Mouse (Mus musculus): ENCODE data around the gene Lrrc4. TPM values are rescaled to one million over a fixed set of nuclear protein-coding genes. Genes with fewer than 3 reads are reported as not detected.

The Lrrc4 gene
- polyA plus RNA-seq, 1 experiment from 2014 or later, result 0.85 TPM

- peaks cover 7% of the 10 kb centered on the region; the same call in 1 of the 2 replicates for H3K4me1 ChIP-seq (replicated peaks; ENCODE audit: control insufficient read depth, insufficient read depth, low read length)
- no peaks in the 10 kb centered on the region for H3K9me3 ChIP-seq (ENCODE audit: control insufficient read depth, low read length)
- no peak overlapping the region for H3K9ac ChIP-seq (ENCODE audit: low read length)
- H3K27ac ChIP-seq (ENCODE audit: low read depth), result no peak overlapping the region
- H3K4me2 ChIP-seq (ENCODE audit: low read length), result no peak overlapping the region
- 0 out of 2 replicates have a peak, but pooled peaks cover 3% of the 10 kb centered on the region for H3K36me3 ChIP-seq (ENCODE audit: control insufficient read depth, insufficient read depth, low read length)
- peaks cover 21% of the 10 kb centered on the region for H3K27me3 ChIP-seq (replicated peaks; ENCODE audit: control insufficient read depth, insufficient read depth, low read length)
- no peak overlapping the region for H3K4me3 ChIP-seq (ENCODE audit: low read depth, low read length)
- ATAC-seq (replicated peaks; ENCODE audit: low FRiP score, low TSS enrichment, low read depth) (no peak), DNase-seq (ENCODE audit: low spot score) (no peak)
- WGBS, result 72% methylated on average over 9 of the region's 9 CpGs
Measured at GRCm38 (mm10) chr6:28826689-28827389, 4.7 kb downstream of the Lrrc4 start.

DNA sequence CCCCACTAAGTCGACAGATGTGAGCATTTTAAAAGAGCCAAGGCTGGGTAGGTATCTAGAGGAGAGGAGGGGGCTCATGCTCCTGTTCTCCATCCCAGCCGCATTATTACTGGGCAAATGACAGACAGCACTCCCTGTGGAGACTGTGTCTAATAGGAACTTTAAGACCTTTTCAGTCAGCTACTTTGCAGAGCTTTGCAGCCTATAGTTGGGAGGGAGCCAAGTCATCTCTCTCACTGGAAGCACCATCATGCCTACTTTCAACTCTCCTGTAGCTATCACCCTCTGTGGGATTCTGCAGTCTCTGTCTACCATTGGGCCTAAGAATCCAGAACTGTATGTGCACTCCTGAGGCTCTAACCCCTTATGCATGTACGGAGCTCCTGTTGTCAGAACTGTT, 5.7 kb downstream of the Lrrc4 start:
- Histone ChIP-seq H3K36me3 (ENCODE audit: control insufficient read depth, insufficient read depth, low read length) (0 out of 2 replicates have a peak, but pooled peaks cover 3% of the 10 kb centered on the region), H3K4me3 (ENCODE audit: low read depth, low read length) (no peak overlapping the region), H3K4me1 (replicated peaks; ENCODE audit: control insufficient read depth, insufficient read depth, low read length) (0 out of 2 replicates have a peak, but pooled peaks cover 4% of the 10 kb centered on the region), H3K9ac (ENCODE audit: low read length) (no peak overlapping the region), H3K4me2 (ENCODE audit: low read length) (no peak overlapping the region), H3K27me3 (replicated peaks; ENCODE audit: control insufficient read depth, insufficient read depth, low read length) (peaks cover 12% of the 10 kb centered on the region), H3K27ac (ENCODE audit: low read depth) (no peak overlapping the region), H3K9me3 (ENCODE audit: control insufficient read depth, low read length) (no peaks in the 10 kb centered on the region)
- DNase-seq (ENCODE audit: low spot score), result no peak
- no peak for ATAC-seq (replicated peaks; ENCODE audit: low FRiP score, low TSS enrichment, low read depth)
- WGBS, result 72% methylated on average over 3 of the region's 3 CpGs

GRCm38 (mm10) chr6:28823802-28824201, 7.7 kb downstream of the Lrrc4 start:
- Histone ChIP-seq H3K4me3 (ENCODE audit: low read depth, low read length) (no peak overlapping the region), H3K9me3 (ENCODE audit: control insufficient read depth, low read length) (no peaks in the 10 kb centered on the region), H3K27me3 (replicated peaks; ENCODE audit: control insufficient read depth, insufficient read depth, low read length) (no peaks in the 10 kb centered on the region), H3K9ac (ENCODE audit: low read length) (no peak overlapping the region), H3K4me2 (ENCODE audit: low read length) (no peak overlapping the region), H3K36me3 (ENCODE audit: control insufficient read depth, insufficient read depth, low read length) (no peaks in the 10 kb centered on the region), H3K4me1 (replicated peaks; ENCODE audit: control insufficient read depth, insufficient read depth, low read length) (peaks cover 15% of the 10 kb centered on the region), H3K27ac (ENCODE audit: low read depth) (no peak overlapping the region)
- no peak for DNase-seq (ENCODE audit: low spot score)
- 91% methylated on average over 5 of the region's 5 CpGs for WGBS
- no peak for ATAC-seq (replicated peaks; ENCODE audit: low FRiP score, low TSS enrichment, low read depth)

- no peaks in the 10 kb centered on the region for H3K36me3 ChIP-seq (ENCODE audit: control insufficient read depth, insufficient read depth, low read length)
- H3K4me1 ChIP-seq (replicated peaks; ENCODE audit: control insufficient read depth, insufficient read depth, low read length), result peaks cover 15% of the 10 kb centered on the region
- H3K4me3 ChIP-seq (ENCODE audit: low read depth, low read length), result no peak overlapping the region
- WGBS, result 89% methylated on average over 3 of the region's 3 CpGs
- DNase-seq (ENCODE audit: low spot score) (no peak), ATAC-seq (replicated peaks; ENCODE audit: low FRiP score, low TSS enrichment, low read depth) (no peak)
- no peak overlapping the region for H3K9ac ChIP-seq (ENCODE audit: low read length)
- no peaks in the 10 kb centered on the region for H3K9me3 ChIP-seq (ENCODE audit: control insufficient read depth, low read length)
- no peaks in the 10 kb centered on the region for H3K27me3 ChIP-seq (replicated peaks; ENCODE audit: control insufficient read depth, insufficient read depth, low read length)
- H3K4me2 ChIP-seq (ENCODE audit: low read length), result no peak overlapping the region
- no peak overlapping the region for H3K27ac ChIP-seq (ENCODE audit: low read depth)
Measured at GRCm38 (mm10) chr6:28823375-28823774, 8.2 kb downstream of the Lrrc4 start.

- no peaks in the 10 kb centered on the region for H3K27me3 ChIP-seq (replicated peaks; ENCODE audit: control insufficient read depth, insufficient read depth, low read length)
- H3K9ac ChIP-seq (ENCODE audit: low read length), result no peak overlapping the region
- peaks cover 15% of the 10 kb centered on the region for H3K4me1 ChIP-seq (replicated peaks; ENCODE audit: control insufficient read depth, insufficient read depth, low read length)
- no peak for DNase-seq (ENCODE audit: low spot score)
- H3K36me3 ChIP-seq (ENCODE audit: control insufficient read depth, insufficient read depth, low read length), result no peaks in the 10 kb centered on the region
- H3K4me3 ChIP-seq (ENCODE audit: low read depth, low read length), result no peak overlapping the region
- no peak overlapping the region for H3K4me2 ChIP-seq (ENCODE audit: low read length)
- WGBS, result 77% methylated on average over 3 of the region's 3 CpGs
- no peak for ATAC-seq (replicated peaks; ENCODE audit: low FRiP score, low TSS enrichment, low read depth)
- no peaks in the 10 kb centered on the region for H3K9me3 ChIP-seq (ENCODE audit: control insufficient read depth, low read length)
- no peak overlapping the region for H3K27ac ChIP-seq (ENCODE audit: low read depth)
Measured at GRCm38 (mm10) chr6:28822296-28822695, 9.3 kb downstream of the Lrrc4 start.

- no peaks in the 10 kb centered on the region for H3K27me3 ChIP-seq (replicated peaks; ENCODE audit: control insufficient read depth, insufficient read depth, low read length)
- DNase-seq (ENCODE audit: low spot score) (no peak), ATAC-seq (replicated peaks; ENCODE audit: low FRiP score, low TSS enrichment, low read depth) (no peak)
- H3K4me3 ChIP-seq (ENCODE audit: low read depth, low read length), result no peak overlapping the region
- no peak overlapping the region for H3K9ac ChIP-seq (ENCODE audit: low read length)
- H3K27ac ChIP-seq (ENCODE audit: low read depth), result no peak overlapping the region
- WGBS, result 73% methylated on average over 13 of the region's 13 CpGs
- H3K4me2 ChIP-seq (ENCODE audit: low read length), result no peak overlapping the region
- H3K4me1 ChIP-seq (replicated peaks; ENCODE audit: control insufficient read depth, insufficient read depth, low read length), result peaks cover 11% of the 10 kb centered on the region
- H3K9me3 ChIP-seq (ENCODE audit: control insufficient read depth, low read length), result no peaks in the 10 kb centered on the region
- no peaks in the 10 kb centered on the region for H3K36me3 ChIP-seq (ENCODE audit: control insufficient read depth, insufficient read depth, low read length)
Measured at GRCm38 (mm10) chr6:28819509-28820358, 11.8 kb downstream of the Lrrc4 start.

- Histone ChIP-seq H3K27me3 (replicated peaks; ENCODE audit: control insufficient read depth, insufficient read depth, low read length) (no peaks in the 10 kb centered on the region), H3K9me3 (ENCODE audit: control insufficient read depth, low read length) (no peaks in the 10 kb centered on the region), H3K4me3 (ENCODE audit: low read depth, low read length) (no peak overlapping the region), H3K4me2 (ENCODE audit: low read length) (no peak overlapping the region), H3K4me1 (replicated peaks; ENCODE audit: control insufficient read depth, insufficient read depth, low read length) (peaks cover 11% of the 10 kb centered on the region), H3K27ac (ENCODE audit: low read depth) (no peak overlapping the region), H3K36me3 (ENCODE audit: control insufficient read depth, insufficient read depth, low read length) (no peaks in the 10 kb centered on the region), H3K9ac (ENCODE audit: low read length) (no peak overlapping the region)
- ATAC-seq (replicated peaks; ENCODE audit: low FRiP score, low TSS enrichment, low read depth) (no peak), DNase-seq (ENCODE audit: low spot score) (no peak)
- WGBS, result 59% methylated on average over 9 of the region's 9 CpGs
Measured at GRCm38 (mm10) chr6:28817039-28817438, 14.5 kb downstream of the Lrrc4 start.

DNA sequence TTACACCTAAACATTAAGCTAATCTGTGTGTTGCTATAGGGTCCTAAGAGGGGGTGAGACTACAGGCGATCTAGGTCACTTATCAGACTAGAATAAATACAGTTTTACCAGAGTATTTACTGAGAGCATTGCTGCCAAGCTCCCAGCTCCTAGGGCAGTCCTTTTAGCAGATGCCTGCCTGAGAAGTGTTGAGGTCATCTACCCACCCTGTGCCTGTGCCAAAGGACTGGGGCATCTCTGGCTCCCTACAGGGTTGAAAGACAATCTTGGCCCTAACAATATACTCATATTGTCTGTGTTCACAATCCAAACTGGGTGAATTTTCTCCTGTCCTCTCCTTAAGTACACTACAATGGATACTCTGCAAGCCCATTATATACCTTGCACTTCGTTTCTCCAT, 16.7 kb downstream of the Lrrc4 start:
- Histone ChIP-seq H3K36me3 (ENCODE audit: control insufficient read depth, insufficient read depth, low read length) (no peaks in the 10 kb centered on the region), H3K27ac (ENCODE audit: low read depth) (no peak overlapping the region), H3K27me3 (replicated peaks; ENCODE audit: control insufficient read depth, insufficient read depth, low read length) (no peaks in the 10 kb centered on the region), H3K4me1 (replicated peaks; ENCODE audit: control insufficient read depth, insufficient read depth, low read length) (peaks cover 4% of the 10 kb centered on the region; the same call in 1 of the 2 replicates), H3K9ac (ENCODE audit: low read length) (no peak overlapping the region), H3K9me3 (ENCODE audit: control insufficient read depth, low read length) (no peaks in the 10 kb centered on the region), H3K4me3 (ENCODE audit: low read depth, low read length) (no peak overlapping the region), H3K4me2 (ENCODE audit: low read length) (no peak overlapping the region)
- WGBS, result 78% methylated on average over 2 of the region's 2 CpGs
- DNase-seq (ENCODE audit: low spot score), result no peak
- ATAC-seq (replicated peaks; ENCODE audit: low FRiP score, low TSS enrichment, low read depth), result no peak
